23 mouse cellular contexts compared by ENCODE assay signal in the genomic region with DNA sequence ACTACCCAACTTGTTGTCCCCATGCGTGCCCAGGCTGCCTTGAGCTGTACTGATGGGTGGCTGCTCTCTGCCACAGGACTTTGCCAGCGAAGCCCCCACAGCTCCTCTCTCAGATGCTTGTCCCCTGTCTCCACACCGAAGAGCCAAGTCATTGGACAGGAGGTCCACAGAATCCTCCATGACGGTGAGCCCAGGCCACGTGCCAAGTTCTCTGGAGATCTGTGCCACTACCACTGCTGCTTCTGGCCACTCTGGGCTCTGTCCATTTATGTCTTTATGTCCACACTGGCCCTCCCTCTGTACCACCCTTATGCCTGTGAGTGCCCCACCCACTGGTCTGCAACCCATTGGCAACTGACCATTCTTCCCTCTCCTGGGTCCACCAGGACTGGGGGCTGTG. TPM values are rescaled to one million over a fixed set of nuclear protein-coding genes. Genes with fewer than 3 reads are reported as not detected.
DNase-seq lines count a peak whose midpoint lies in the region; ATAC-seq lines count a peak whose summit lies in the region.
"Had no signal": no experiment of that assay in that cellular context is flagged by ENCODE, and none has a peak within 500 bp of the region (broad histone marks: within the 10 kb centered on the region; RNA-seq: fewer than 3 reads in every experiment).

No protein-coding gene starts in this region.

- H3K9ac ChIP-seq in heart, embryonic 16.5 days (ENCODE audit: low read length): no peak overlapping the region
- H3K9ac ChIP-seq in lung, embryonic 16.5 days (ENCODE audit: low read length): no peak overlapping the region
- H3K9ac ChIP-seq: embryonic facial prominence, embryonic 12.5 days; forebrain, embryonic 13.5 days; forebrain, embryonic 15.5 days; forebrain, postnatal 0 days had no signal

- 0 out of 2 replicates have a peak, but pooled peaks have one; percentile 18 for ATAC-seq in heart, embryonic 16.5 days (replicated peaks; ENCODE audit: extremely low read depth, insufficient read depth, low FRiP score)
- peak; percentile 31; the same call in 1 of the 2 replicates for ATAC-seq in lung, embryonic 16.5 days (ENCODE audit: low read depth)
- ATAC-seq: activated CD4-positive, CD25-positive, alpha-beta regulatory T cell, adult 4 months; CD4-positive, CD25-positive, alpha-beta regulatory T cell, adult 4 months; forebrain, embryonic 13.5 days; forebrain, embryonic 15.5 days; forebrain, postnatal 0 days; Patski had no signal

- no peak overlapping the region for H3K4me3 ChIP-seq in heart, embryonic 16.5 days (ENCODE audit: low read length)
- H3K4me3 ChIP-seq in heart, embryonic 10.5 days: no peak overlapping the region
- no peak overlapping the region for H3K4me3 ChIP-seq in lung, embryonic 16.5 days (ENCODE audit: low read length)
- H3K4me3 ChIP-seq: embryonic facial prominence, embryonic 10.5 days; embryonic facial prominence, embryonic 12.5 days; forebrain, embryonic 13.5 days; forebrain, embryonic 15.5 days had no signal

- no peak overlapping the region for H3K4me2 ChIP-seq in heart, embryonic 16.5 days (ENCODE audit: low read depth, low read length)
- H3K4me2 ChIP-seq in lung, embryonic 16.5 days (ENCODE audit: low read depth, low read length): no peak overlapping the region
- H3K4me2 ChIP-seq: embryonic facial prominence, embryonic 12.5 days; forebrain, embryonic 13.5 days; forebrain, embryonic 15.5 days had no signal

- peak; percentile 20 to 38 for DNase-seq in cerebellum, postnatal 10 days
- DNase-seq in cerebellum, adult 18-20 months: no peak
- DNase-seq in heart, embryonic 10.5 days (ENCODE audit: low spot score): no peak
- no peak for DNase-seq in lung, postnatal 14 days
- DNase-seq: adrenal gland, adult 8-10 months; adrenal gland, postnatal 14 days; adrenal gland, postnatal 36 days; B cell, adult 2 months; cerebellum, adult 11-12 months; cerebellum, adult 8-10 months; cerebellum, adult 9-11 months; forebrain, postnatal 0 days had no signal

- no peaks in the 10 kb centered on the region for H3K4me1 ChIP-seq in heart, embryonic 16.5 days (ENCODE audit: control insufficient read depth, insufficient read depth, low read length)
- 0 out of 2 replicates have a peak, but pooled peaks cover 4% of the 10 kb centered on the region for H3K4me1 ChIP-seq in heart, embryonic 10.5 days
- H3K4me1 ChIP-seq in lung, embryonic 16.5 days (replicated peaks; ENCODE audit: control insufficient read depth, insufficient read depth, low read length): no peaks in the 10 kb centered on the region
- H3K4me1 ChIP-seq: embryonic facial prominence, embryonic 10.5 days; embryonic facial prominence, embryonic 12.5 days; forebrain, embryonic 13.5 days; forebrain, embryonic 15.5 days had no signal

- 91% methylated on average over 5 of the region's 5 CpGs for WGBS in heart, embryonic 16.5 days
- WGBS in heart, embryonic 10.5 days: 97% methylated on average over 5 of the region's 5 CpGs
- WGBS in lung, embryonic 16.5 days: 95% methylated on average over 5 of the region's 5 CpGs

- peaks cover 55% of the 10 kb centered on the region for H3K36me3 ChIP-seq in heart, embryonic 16.5 days (ENCODE audit: control insufficient read depth, insufficient read depth)
- peaks cover 87% of the 10 kb centered on the region for H3K36me3 ChIP-seq in heart, embryonic 10.5 days
- peaks cover 52% of the 10 kb centered on the region for H3K36me3 ChIP-seq in lung, embryonic 16.5 days (ENCODE audit: control insufficient read depth, insufficient read depth, low read length)

- H3K27me3 ChIP-seq in heart, embryonic 16.5 days (ENCODE audit: control insufficient read depth, insufficient read depth, low read length): no peaks in the 10 kb centered on the region
- no peaks in the 10 kb centered on the region for H3K27me3 ChIP-seq in heart, embryonic 10.5 days (ENCODE audit: insufficient read depth, poor library complexity, severe bottlenecking)
- no peaks in the 10 kb centered on the region for H3K27me3 ChIP-seq in lung, embryonic 16.5 days (ENCODE audit: control insufficient read depth, insufficient read depth, low read depth, low read length)
- H3K27me3 ChIP-seq: CH12.LX; embryonic facial prominence, embryonic 12.5 days; forebrain, embryonic 13.5 days; forebrain, embryonic 15.5 days; Patski had no signal

- H3K27ac ChIP-seq in heart, embryonic 16.5 days (ENCODE audit: low read length): no peak overlapping the region
- H3K27ac ChIP-seq in heart, embryonic 10.5 days: no peak overlapping the region
- H3K27ac ChIP-seq in lung, embryonic 16.5 days (ENCODE audit: low read length): no peak overlapping the region
- H3K27ac ChIP-seq: embryonic facial prominence, embryonic 10.5 days; embryonic facial prominence, embryonic 12.5 days; forebrain, embryonic 13.5 days; forebrain, embryonic 15.5 days had no signal

- H3K9me3 ChIP-seq in heart, embryonic 16.5 days (replicated peaks; ENCODE audit: control insufficient read depth, low read length): no peaks in the 10 kb centered on the region
- no peaks in the 10 kb centered on the region for H3K9me3 ChIP-seq in heart, embryonic 10.5 days
- no peaks in the 10 kb centered on the region for H3K9me3 ChIP-seq in lung, embryonic 16.5 days (ENCODE audit: control insufficient read depth, low read length)
- H3K9me3 ChIP-seq: embryonic facial prominence, embryonic 10.5 days; embryonic facial prominence, embryonic 12.5 days; forebrain, embryonic 13.5 days; forebrain, embryonic 15.5 days; G1E had no signal

RNA-seq across cellular contexts. Expression of gene Pld6, which starts 45.5 kb away (rescaled TPM):
- 4.8 and 5.8 TPM in 2 replicates for polyA plus RNA-seq in heart, embryonic 16.5 days (2015; fragmentation: Nextera tagmentation; extraction: Ambion mirVana)
- polyA plus RNA-seq in heart, embryonic 10.5 days (2016; fragmentation: Nextera tagmentation; extraction: Ambion mirVana): 5.3 and 6.5 TPM in 2 replicates
- polyA plus RNA-seq in lung, embryonic 16.5 days (2015; fragmentation: Nextera tagmentation; extraction: Ambion mirVana): 7.9 and 10.3 TPM in 2 replicates
- polyA plus RNA-seq: activated CD4-positive, CD25-positive, alpha-beta regulatory T cell, adult 4 months; G1E had no signal

Comparison
In these comparisons a context has a peak if more than half of its experiments do, and no peak if none do; other contexts are left out.
1. DNase-seq: peak in cerebellum, postnatal 10 days (2 of 2); none in cerebellum, adult 18-20 months (0 of 2), heart, embryonic 10.5 days (single experiment) and lung, postnatal 14 days (single experiment).